Mouse (Mus musculus): ENCODE data around the gene Mapk13. TPM values are rescaled to one million over a fixed set of nuclear protein-coding genes. Genes with fewer than 3 reads are reported as not detected.
A peak's percentile ranks its signal among the peaks of the same experiment; 100 is the strongest.

Gene Mapk13
- polyA plus RNA-seq, 1 experiment from 2014 or later, result 259 TPM

- Histone ChIP-seq H3K27me3 (replicated peaks; ENCODE audit: control insufficient read depth, insufficient read depth, low read length) (no peaks in the 10 kb centered on the region), H3K4me2 (ENCODE audit: low read depth, low read length) (no peak overlapping the region), H3K9ac (ENCODE audit: low read depth, low read length) (no peak overlapping the region), H3K27ac (ENCODE audit: low read length) (no peak overlapping the region), H3K9me3 (ENCODE audit: control insufficient read depth, low read length) (no peaks in the 10 kb centered on the region), H3K4me3 (ENCODE audit: low read length) (no peak overlapping the region), H3K36me3 (ENCODE audit: control insufficient read depth, insufficient read depth, low read length) (peaks cover 27% of the 10 kb centered on the region), H3K4me1 (ENCODE audit: control insufficient read depth, insufficient read depth, low read length) (no peaks in the 10 kb centered on the region)
- no peak for ATAC-seq
- WGBS, result 71% methylated on average over 6 of the region's 6 CpGs
Measured at GRCm38 (mm10) chr17:28745773-28746172, 23.3 kb upstream of the Mapk13 start.

- peaks cover 17% of the 10 kb centered on the region for H3K36me3 ChIP-seq (ENCODE audit: control insufficient read depth, insufficient read depth, low read length)
- no peaks in the 10 kb centered on the region for H3K4me1 ChIP-seq (ENCODE audit: control insufficient read depth, insufficient read depth, low read length)
- no peak overlapping the region for H3K4me2 ChIP-seq (ENCODE audit: low read depth, low read length)
- no peak overlapping the region for H3K27ac ChIP-seq (ENCODE audit: low read length)
- H3K27me3 ChIP-seq (replicated peaks; ENCODE audit: control insufficient read depth, insufficient read depth, low read length), result no peaks in the 10 kb centered on the region
- H3K4me3 ChIP-seq (ENCODE audit: low read length), result no peak overlapping the region
- ATAC-seq, result no peak
- WGBS, result 87% methylated on average over 4 of the region's 4 CpGs
- H3K9me3 ChIP-seq (ENCODE audit: control insufficient read depth, low read length), result no peaks in the 10 kb centered on the region
- no peak overlapping the region for H3K9ac ChIP-seq (ENCODE audit: low read depth, low read length)
Measured at GRCm38 (mm10) chr17:28748001-28748400, 21.1 kb upstream of the Mapk13 start.

- no peak for ATAC-seq
- Histone ChIP-seq H3K27me3 (replicated peaks; ENCODE audit: control insufficient read depth, insufficient read depth, low read length) (no peaks in the 10 kb centered on the region), H3K4me3 (ENCODE audit: low read length) (no peak overlapping the region), H3K36me3 (ENCODE audit: control insufficient read depth, insufficient read depth, low read length) (no peaks in the 10 kb centered on the region; the same call in none of the 2 replicates), H3K9me3 (ENCODE audit: control insufficient read depth, low read length) (no peaks in the 10 kb centered on the region), H3K27ac (ENCODE audit: low read length) (no peak overlapping the region), H3K9ac (ENCODE audit: low read depth, low read length) (no peak overlapping the region), H3K4me2 (ENCODE audit: low read depth, low read length) (no peak overlapping the region), H3K4me1 (ENCODE audit: control insufficient read depth, insufficient read depth, low read length) (no peaks in the 10 kb centered on the region)
- 78% methylated on average over 6 of the region's 6 CpGs for WGBS
Measured at GRCm38 (mm10) chr17:28750580-28750979, 18.5 kb upstream of the Mapk13 start.

GRCm38 (mm10) chr17:28756447-28756846 is 12.7 kb upstream of the Mapk13 start:
- no peaks in the 10 kb centered on the region for H3K4me1 ChIP-seq (ENCODE audit: control insufficient read depth, insufficient read depth, low read length)
- H3K27me3 ChIP-seq (replicated peaks; ENCODE audit: control insufficient read depth, insufficient read depth, low read length), result no peaks in the 10 kb centered on the region
- ATAC-seq, result no peak
- H3K4me2 ChIP-seq (ENCODE audit: low read depth, low read length), result no peak overlapping the region
- 65% methylated on average over 5 of the region's 5 CpGs for WGBS
- no peaks in the 10 kb centered on the region for H3K9me3 ChIP-seq (ENCODE audit: control insufficient read depth, low read length)
- no peaks in the 10 kb centered on the region for H3K36me3 ChIP-seq (ENCODE audit: control insufficient read depth, insufficient read depth, low read length)
- no peak overlapping the region for H3K4me3 ChIP-seq (ENCODE audit: low read length)
- H3K9ac ChIP-seq (ENCODE audit: low read depth, low read length), result no peak overlapping the region
- H3K27ac ChIP-seq (ENCODE audit: low read length), result no peak overlapping the region

GRCm38 (mm10) chr17:28757470-28757869 is 11.6 kb upstream of the Mapk13 start:
- Histone ChIP-seq H3K4me2 (ENCODE audit: low read depth, low read length) (no peak overlapping the region), H3K4me3 (ENCODE audit: low read length) (no peak overlapping the region), H3K4me1 (ENCODE audit: control insufficient read depth, insufficient read depth, low read length) (no peaks in the 10 kb centered on the region), H3K27ac (ENCODE audit: low read length) (no peak overlapping the region), H3K9me3 (ENCODE audit: control insufficient read depth, low read length) (no peaks in the 10 kb centered on the region), H3K9ac (ENCODE audit: low read depth, low read length) (no peak overlapping the region), H3K27me3 (replicated peaks; ENCODE audit: control insufficient read depth, insufficient read depth, low read length) (no peaks in the 10 kb centered on the region), H3K36me3 (ENCODE audit: control insufficient read depth, insufficient read depth, low read length) (no peaks in the 10 kb centered on the region)
- WGBS, result 75% methylated on average over 2 of the region's 2 CpGs
- ATAC-seq, result no peak

GRCm38 (mm10) chr17:28760736-28761312 is 8.3 kb upstream of the Mapk13 start:
- Histone ChIP-seq H3K9me3 (ENCODE audit: control insufficient read depth, low read length) (no peaks in the 10 kb centered on the region), H3K27ac (ENCODE audit: low read length) (no peak overlapping the region), H3K4me1 (ENCODE audit: control insufficient read depth, insufficient read depth, low read length) (no peaks in the 10 kb centered on the region), H3K4me3 (ENCODE audit: low read length) (no peak overlapping the region), H3K27me3 (replicated peaks; ENCODE audit: control insufficient read depth, insufficient read depth, low read length) (no peaks in the 10 kb centered on the region), H3K9ac (ENCODE audit: low read depth, low read length) (no peak overlapping the region), H3K36me3 (ENCODE audit: control insufficient read depth, insufficient read depth, low read length) (no peaks in the 10 kb centered on the region), H3K4me2 (ENCODE audit: low read depth, low read length) (no peak overlapping the region)
- 0 out of 2 replicates have a peak, but pooled peaks have one; percentile 26 for ATAC-seq
- WGBS, result 57% methylated on average over 8 of the region's 8 CpGs

- peaks cover 3% of the 10 kb centered on the region; the same call in 1 of the 2 replicates for H3K4me1 ChIP-seq (ENCODE audit: control insufficient read depth, insufficient read depth, low read length)
- ATAC-seq, result peak; percentile 56
- no peak overlapping the region for H3K9ac ChIP-seq (ENCODE audit: low read depth, low read length)
- no peak overlapping the region for H3K4me2 ChIP-seq (ENCODE audit: low read depth, low read length)
- 13% methylated on average over 3 of the region's 3 CpGs for WGBS
- no peaks in the 10 kb centered on the region for H3K36me3 ChIP-seq (ENCODE audit: control insufficient read depth, insufficient read depth, low read length)
- H3K4me3 ChIP-seq (ENCODE audit: low read length), result no peak overlapping the region
- H3K27ac ChIP-seq (ENCODE audit: low read length), result no peak overlapping the region
- no peaks in the 10 kb centered on the region for H3K27me3 ChIP-seq (replicated peaks; ENCODE audit: control insufficient read depth, insufficient read depth, low read length)
- no peaks in the 10 kb centered on the region for H3K9me3 ChIP-seq (ENCODE audit: control insufficient read depth, low read length)
Measured at GRCm38 (mm10) chr17:28761871-28762270, 7.2 kb upstream of the Mapk13 start.

- Histone ChIP-seq H3K4me3 (ENCODE audit: low read length) (no peak overlapping the region), H3K4me1 (ENCODE audit: control insufficient read depth, insufficient read depth, low read length) (peaks cover 12% of the 10 kb centered on the region), H3K27ac (ENCODE audit: low read length) (no peak overlapping the region), H3K9ac (ENCODE audit: low read depth, low read length) (no peak overlapping the region), H3K36me3 (ENCODE audit: control insufficient read depth, insufficient read depth, low read length) (no peaks in the 10 kb centered on the region), H3K27me3 (replicated peaks; ENCODE audit: control insufficient read depth, insufficient read depth, low read length) (no peaks in the 10 kb centered on the region), H3K4me2 (ENCODE audit: low read depth, low read length) (no peak overlapping the region), H3K9me3 (ENCODE audit: control insufficient read depth, low read length) (no peaks in the 10 kb centered on the region)
- no peak for ATAC-seq
- WGBS, result 60% methylated on average over 3 of the region's 3 CpGs
Measured at GRCm38 (mm10) chr17:28766203-28766602, 2.9 kb upstream of the Mapk13 start.

GRCm38 (mm10) chr17:28766781-28767515 is 2.1 kb upstream of the Mapk13 start:
- no peak overlapping the region for H3K4me3 ChIP-seq (ENCODE audit: low read length)
- no peak overlapping the region for H3K9ac ChIP-seq (ENCODE audit: low read depth, low read length)
- no peak overlapping the region for H3K27ac ChIP-seq (ENCODE audit: low read length)
- 76% methylated on average over 11 of the region's 11 CpGs for WGBS
- H3K27me3 ChIP-seq (replicated peaks; ENCODE audit: control insufficient read depth, insufficient read depth, low read length), result no peaks in the 10 kb centered on the region
- H3K36me3 ChIP-seq (ENCODE audit: control insufficient read depth, insufficient read depth, low read length), result no peaks in the 10 kb centered on the region
- H3K9me3 ChIP-seq (ENCODE audit: control insufficient read depth, low read length), result no peaks in the 10 kb centered on the region
- ATAC-seq, result no peak
- H3K4me1 ChIP-seq (ENCODE audit: control insufficient read depth, insufficient read depth, low read length), result peaks cover 18% of the 10 kb centered on the region
- H3K4me2 ChIP-seq (ENCODE audit: low read depth, low read length), result no peak overlapping the region
